Mouse (Mus musculus) forebrain, embryonic 10.5 days (tissue): ENCODE data around the gene Sh3glb1. TPM values are rescaled to one million over a fixed set of nuclear protein-coding genes. Genes with fewer than 3 reads are reported as not detected.

Experiments used
- DNase-seq: peaks from one replicate; pipeline ENCODE4 v3.0.0-alpha.2; 2017; ENCODE audit warnings: low spot score; ENCODE audit errors: extremely low spot score
- H3K27ac ChIP-seq: fragments of 300-500 bp; sonication (generic); 2 replicates; pipeline ENCODE4 v1.5.1; 2016; ENCODE audit warnings: mild to moderate bottlenecking
- H3K27me3 ChIP-seq: fragments of 300-500 bp; sonication (generic); 2 replicates; pipeline ENCODE4 v1.6.1; 2016; ENCODE audit warnings: mild to moderate bottlenecking; ENCODE audit not compliant: poor library complexity, severe bottlenecking
- H3K36me3 ChIP-seq: fragments of 300-500 bp; sonication (generic); replicated peaks from 2 replicates; pipeline ENCODE4 v1.6.1; 2016; ENCODE audit warnings: mild to moderate bottlenecking, moderate library complexity
- H3K4me1 ChIP-seq: fragments of 300-500 bp; sonication (generic); 2 replicates; pipeline ENCODE4 v1.6.1; 2016
- H3K4me3 ChIP-seq: fragments of 300-500 bp; sonication (generic); 2 replicates; pipeline ENCODE4 v1.5.1; 2016; ENCODE audit warnings: mild to moderate bottlenecking, moderate library complexity
- H3K9me3 ChIP-seq: fragments of 300-500 bp; sonication (generic); 2 replicates; pipeline ENCODE4 v1.6.1; 2016; ENCODE audit warnings: mild to moderate bottlenecking, moderate library complexity
- WGBS: fragments of 180-500 bp; shearing (Covaris S2); methylation state at CpG from one replicate; pipeline ENCODE4 v1.1.7; 2016; 5-methylcytosine and 5-hydroxymethylcytosine counted together
- polyA plus RNA-seq: library from polyadenylated mRNA; unstranded; fragments of >200 nt; fragmentation: Nextera tagmentation; extraction: Ambion mirVana; gene quantifications from 2 replicates; pipeline ENCODE4 v1.2.1, GENCODE M21; 2016

Sh3glb1 gene
- polyA plus RNA-seq, 1 experiment from 2014 or later: 58.6 TPM

DNA sequence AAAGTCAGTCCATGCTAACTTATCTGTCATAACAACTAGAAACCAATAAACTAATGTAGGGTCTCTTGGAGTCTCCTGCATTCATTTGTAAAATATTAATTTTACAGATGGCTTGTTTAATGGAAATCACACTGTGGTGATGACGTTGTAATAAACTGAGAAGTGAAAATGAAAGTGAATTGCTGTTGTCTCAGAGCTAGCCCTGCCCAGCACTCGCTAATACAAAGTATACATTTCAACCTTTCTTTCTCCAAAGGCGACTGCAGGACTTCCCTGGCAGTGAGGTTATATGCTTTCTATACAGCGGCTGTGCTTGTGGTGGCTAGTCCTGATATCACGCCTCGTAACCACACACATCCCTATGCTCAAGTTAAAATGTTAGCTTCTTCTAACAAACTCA lies 16.2 kb downstream of the Sh3glb1 start:
- peaks cover 66% of the 10 kb centered on the region for H3K36me3 ChIP-seq

DNA sequence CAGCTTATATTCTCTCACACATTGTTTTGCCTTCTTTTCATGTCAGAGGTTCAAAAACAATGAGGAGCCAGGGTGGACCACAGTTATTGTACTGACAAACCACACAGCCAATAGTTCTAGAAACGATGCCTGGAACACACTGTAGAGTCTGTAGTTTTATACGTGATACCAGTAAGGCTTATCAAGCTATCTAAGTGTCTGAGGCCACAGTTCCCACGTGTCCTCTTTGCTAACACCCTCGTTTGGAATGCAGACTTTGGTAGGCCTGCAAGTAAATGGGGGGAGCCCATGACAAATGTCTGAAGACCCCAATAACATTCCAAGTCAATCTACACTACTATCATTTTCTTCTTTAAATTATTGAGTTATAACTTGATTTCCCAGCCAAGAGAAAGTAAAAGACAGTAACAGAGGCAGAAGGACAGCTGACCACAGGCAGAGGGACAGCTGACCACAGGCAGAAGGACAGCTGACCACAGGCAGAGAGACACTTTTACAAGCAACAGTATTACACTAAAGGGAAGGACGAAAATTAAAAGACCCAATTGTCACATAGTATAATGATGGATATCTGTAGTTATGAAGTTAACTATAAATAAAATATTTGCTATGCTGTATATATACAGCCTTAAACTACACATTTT lies 21.2 kb downstream of the Sh3glb1 start:
- H3K4me1 ChIP-seq: no peaks in the 10 kb centered on the region
- 92% methylated on average over 5 of the region's 5 CpGs for WGBS
- H3K36me3 ChIP-seq: peaks cover 67% of the 10 kb centered on the region
- DNase-seq: no peak
- no peak overlapping the region for H3K4me3 ChIP-seq
- no peaks in the 10 kb centered on the region for H3K9me3 ChIP-seq
- H3K27me3 ChIP-seq: no peaks in the 10 kb centered on the region
- no peak overlapping the region for H3K27ac ChIP-seq

More for the DNA sequence above, 16.2 kb downstream of the Sh3glb1 start:
- Histone ChIP-seq H3K4me1 (peaks cover 4% of the 10 kb centered on the region; the same call in 1 of the 2 replicates), H3K9me3 (no peaks in the 10 kb centered on the region), H3K27ac (no peak overlapping the region), H3K27me3 (no peaks in the 10 kb centered on the region), H3K4me3 (no peak overlapping the region)
- WGBS: 93% methylated on average over 6 of the region's 6 CpGs
- no peak for DNase-seq

DNA sequence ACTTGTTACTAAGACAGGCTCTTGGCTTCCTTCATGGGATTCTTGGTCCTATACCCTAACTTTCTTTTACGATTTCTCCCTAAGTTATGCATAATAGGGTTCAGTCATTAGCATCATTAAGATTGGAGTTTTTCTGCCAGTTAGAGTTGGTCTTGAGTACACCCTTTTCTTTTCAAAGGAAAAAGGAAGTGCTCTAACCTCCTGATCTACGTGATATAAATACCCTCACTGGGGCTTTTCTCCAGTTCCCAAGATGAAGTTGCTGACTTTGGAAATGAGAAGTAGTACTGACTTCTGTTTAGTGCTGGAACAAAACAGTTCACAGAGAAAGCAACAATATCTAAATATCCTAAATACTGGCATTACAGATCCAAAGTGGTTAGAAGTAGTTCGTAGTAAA lies 22.2 kb downstream of the Sh3glb1 start:
- no peak overlapping the region for H3K4me3 ChIP-seq
- DNase-seq: no peak
- WGBS: 94% methylated on average over 3 of the region's 3 CpGs
- peaks cover 68% of the 10 kb centered on the region for H3K36me3 ChIP-seq
- no peaks in the 10 kb centered on the region for H3K27me3 ChIP-seq
- no peaks in the 10 kb centered on the region for H3K9me3 ChIP-seq
- H3K4me1 ChIP-seq: no peaks in the 10 kb centered on the region
- no peak overlapping the region for H3K27ac ChIP-seq

- Histone ChIP-seq H3K27me3 (no peaks in the 10 kb centered on the region), H3K9me3 (no peaks in the 10 kb centered on the region), H3K27ac (no peak overlapping the region), H3K36me3 (peaks cover 70% of the 10 kb centered on the region), H3K4me3 (no peak overlapping the region), H3K4me1 (no peaks in the 10 kb centered on the region)
- DNase-seq: no peak
- WGBS: 77% methylated on average over 5 of the region's 5 CpGs
These were observed 23.0 kb downstream of the Sh3glb1 start for GRCm38 (mm10) chr3:144697154-144697553.

- Histone ChIP-seq H3K4me3 (no peak overlapping the region), H3K27me3 (no peaks in the 10 kb centered on the region), H3K36me3 (peaks cover 73% of the 10 kb centered on the region), H3K27ac (no peak overlapping the region), H3K4me1 (no peaks in the 10 kb centered on the region), H3K9me3 (no peaks in the 10 kb centered on the region)
- WGBS: 93% methylated on average over 7 of the region's 7 CpGs
- no peak for DNase-seq
These were observed 25.2 kb downstream of the Sh3glb1 start for GRCm38 (mm10) chr3:144694941-144695340.

GRCm38 (mm10) chr3:144694040-144694439 lies 26.1 kb downstream of the Sh3glb1 start:
- H3K9me3 ChIP-seq: no peaks in the 10 kb centered on the region
- 95% methylated on average over 10 of the region's 10 CpGs for WGBS
- H3K36me3 ChIP-seq: peaks cover 66% of the 10 kb centered on the region
- no peaks in the 10 kb centered on the region for H3K27me3 ChIP-seq
- no peak overlapping the region for H3K27ac ChIP-seq
- H3K4me3 ChIP-seq: no peak overlapping the region
- DNase-seq: no peak
- peaks cover 7% of the 10 kb centered on the region for H3K4me1 ChIP-seq

DNA sequence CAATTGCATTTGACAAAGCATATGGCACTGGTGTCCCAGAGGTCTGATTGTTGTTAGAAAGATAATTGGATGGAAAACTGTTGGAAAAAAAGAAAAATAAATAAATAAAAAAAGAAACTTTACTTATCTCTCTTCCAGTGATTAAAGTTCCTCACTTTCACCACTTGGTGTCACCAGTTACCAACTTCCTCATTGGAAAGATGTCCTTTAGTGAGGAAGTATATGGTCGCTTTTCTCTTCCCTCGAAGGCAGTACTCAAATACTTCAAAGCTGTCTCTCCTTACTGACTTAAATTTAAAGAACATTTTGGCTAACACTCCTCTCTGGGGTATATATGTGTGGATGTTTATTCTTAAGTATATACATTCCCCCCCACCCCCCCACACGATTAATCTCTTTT lies 28.1 kb downstream of the Sh3glb1 start:
- Histone ChIP-seq H3K27ac (no peak overlapping the region), H3K4me3 (no peak overlapping the region), H3K27me3 (no peaks in the 10 kb centered on the region), H3K4me1 (peaks cover 7% of the 10 kb centered on the region), H3K9me3 (no peaks in the 10 kb centered on the region), H3K36me3 (peaks cover 59% of the 10 kb centered on the region)
- 72% methylated on average over 3 of the region's 3 CpGs for WGBS
- no peak for DNase-seq

DNA sequence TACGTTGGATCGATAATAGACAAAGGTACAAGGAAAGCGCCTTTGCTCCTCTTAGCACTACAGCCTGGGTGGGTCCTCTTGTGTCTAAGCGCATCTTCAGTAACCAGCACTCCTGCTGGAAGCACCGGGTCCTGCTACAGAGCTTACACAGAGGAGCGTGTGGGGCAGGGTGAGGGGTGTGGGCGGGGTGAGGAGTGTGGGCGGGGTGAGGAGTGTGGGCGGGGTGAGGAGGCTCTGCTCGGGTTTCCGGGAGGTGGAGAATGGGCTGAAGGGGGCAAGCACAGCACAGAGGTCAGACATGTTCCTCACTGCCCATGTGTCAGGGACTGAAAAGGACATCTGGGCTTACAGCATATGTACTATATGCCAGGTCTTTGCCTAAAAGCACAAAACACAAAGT lies 30.9 kb downstream of the Sh3glb1 start:
- peaks cover 7% of the 10 kb centered on the region for H3K4me1 ChIP-seq
- peaks cover 31% of the 10 kb centered on the region for H3K36me3 ChIP-seq
- no peak overlapping the region for H3K4me3 ChIP-seq
- H3K9me3 ChIP-seq: no peaks in the 10 kb centered on the region
- peak; percentile 75 for DNase-seq
- no peaks in the 10 kb centered on the region for H3K27me3 ChIP-seq
- H3K27ac ChIP-seq: no peak overlapping the region
- 13% methylated on average over 11 of the region's 11 CpGs for WGBS

DNA sequence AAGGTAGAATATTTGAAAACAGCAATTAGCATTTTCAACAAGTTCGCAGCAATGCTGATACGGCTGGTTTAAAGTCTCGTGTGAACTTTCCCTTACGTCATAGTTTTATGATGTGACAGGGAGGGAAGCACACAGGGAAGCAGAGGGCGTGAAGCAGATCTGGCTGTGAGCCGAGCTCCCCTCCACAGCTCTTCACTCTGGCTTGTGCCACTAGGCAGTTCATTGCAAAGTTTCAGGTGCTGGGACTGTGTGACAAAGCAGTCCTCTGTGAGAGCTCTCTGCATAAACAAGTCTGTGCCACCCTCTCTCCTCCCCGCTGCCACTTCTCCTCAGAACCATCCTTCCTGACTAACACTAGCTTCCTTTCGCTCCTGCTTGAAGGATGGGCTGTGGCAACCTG lies 31.9 kb downstream of the Sh3glb1 start:
- Histone ChIP-seq H3K27me3 (no peaks in the 10 kb centered on the region), H3K27ac (no peak overlapping the region), H3K4me3 (no peak overlapping the region), H3K9me3 (no peaks in the 10 kb centered on the region), H3K36me3 (peaks cover 21% of the 10 kb centered on the region), H3K4me1 (peaks cover 7% of the 10 kb centered on the region)
- WGBS: 93% methylated on average over 8 of the region's 8 CpGs
- DNase-seq: no peak

- WGBS: 92% methylated on average over 9 of the region's 9 CpGs
- Histone ChIP-seq H3K27ac (no peak overlapping the region), H3K9me3 (no peaks in the 10 kb centered on the region), H3K27me3 (no peaks in the 10 kb centered on the region), H3K4me3 (no peak overlapping the region), H3K4me1 (peaks cover 7% of the 10 kb centered on the region), H3K36me3 (peaks cover 14% of the 10 kb centered on the region)
- no peak for DNase-seq
These were observed 32.5 kb downstream of the Sh3glb1 start for GRCm38 (mm10) chr3:144687618-144688017.

- Histone ChIP-seq H3K36me3 (peaks cover 13% of the 10 kb centered on the region), H3K9me3 (no peaks in the 10 kb centered on the region), H3K4me3 (no peak overlapping the region), H3K27ac (no peak overlapping the region), H3K27me3 (no peaks in the 10 kb centered on the region), H3K4me1 (peaks cover 12% of the 10 kb centered on the region)
- 94% methylated on average over 5 of the region's 5 CpGs for WGBS
- DNase-seq: no peak
These were observed 34.0 kb downstream of the Sh3glb1 start for GRCm38 (mm10) chr3:144686146-144686545.

- Histone ChIP-seq H3K4me3 (no peak overlapping the region), H3K4me1 (0 out of 2 replicates have a peak, but pooled peaks cover 5% of the 10 kb centered on the region), H3K9me3 (no peaks in the 10 kb centered on the region), H3K36me3 (no peaks in the 10 kb centered on the region; the same call in 1 of the 2 replicates), H3K27ac (no peak overlapping the region), H3K27me3 (no peaks in the 10 kb centered on the region)
- 93% methylated on average over 12 of the region's 12 CpGs for WGBS
- DNase-seq: no peak
These were observed 36.9 kb downstream of the Sh3glb1 start for GRCm38 (mm10) chr3:144683136-144683814.

DNA sequence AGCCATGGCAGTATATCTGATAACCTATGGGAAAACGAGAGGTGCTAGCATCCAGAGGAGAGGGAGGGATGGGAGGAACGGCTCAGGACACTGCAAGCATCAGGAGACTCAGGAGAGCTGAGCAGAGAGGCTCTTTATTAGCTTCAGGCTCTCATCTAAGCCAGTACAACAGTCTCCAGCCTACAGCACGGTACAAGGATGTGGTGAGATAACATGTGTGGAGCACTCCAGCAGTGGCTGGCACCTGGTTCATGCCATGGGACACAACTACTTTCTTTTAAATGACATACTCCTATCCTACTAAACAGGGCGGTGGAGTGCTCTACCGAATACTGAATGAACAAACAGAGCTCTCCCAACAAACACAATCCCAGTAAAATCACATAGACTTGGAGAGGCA lies 38.6 kb downstream of the Sh3glb1 start:
- no peaks in the 10 kb centered on the region; the same call in 1 of the 2 replicates for H3K36me3 ChIP-seq
- H3K4me1 ChIP-seq: 0 out of 2 replicates have a peak, but pooled peaks cover 5% of the 10 kb centered on the region
- no peak for DNase-seq
- no peaks in the 10 kb centered on the region for H3K9me3 ChIP-seq
- WGBS: 86% methylated on average over 5 of the region's 5 CpGs
- no peak overlapping the region for H3K4me3 ChIP-seq
- H3K27ac ChIP-seq: no peak overlapping the region
- H3K27me3 ChIP-seq: no peaks in the 10 kb centered on the region
